Mouse (Mus musculus) stomach, adult 2 months (tissue): ENCODE measurements around the gene Asb2. TPM values are rescaled to one million over a fixed set of nuclear protein-coding genes. Genes with fewer than 3 reads are reported as not detected.

ENCODE experiments used
- polyA plus RNA-seq: library from polyadenylated mRNA; depleted of rRNA; stranded (reverse); fragments of >200 nt; gene quantifications from 2 replicates; pipeline ENCODE4 v1.2.3, GENCODE M21; 2012; rRNA removed

The Asb2 gene
- polyA plus RNA-seq, result 49.2 and 78.4 TPM in 2 replicates

DNA sequence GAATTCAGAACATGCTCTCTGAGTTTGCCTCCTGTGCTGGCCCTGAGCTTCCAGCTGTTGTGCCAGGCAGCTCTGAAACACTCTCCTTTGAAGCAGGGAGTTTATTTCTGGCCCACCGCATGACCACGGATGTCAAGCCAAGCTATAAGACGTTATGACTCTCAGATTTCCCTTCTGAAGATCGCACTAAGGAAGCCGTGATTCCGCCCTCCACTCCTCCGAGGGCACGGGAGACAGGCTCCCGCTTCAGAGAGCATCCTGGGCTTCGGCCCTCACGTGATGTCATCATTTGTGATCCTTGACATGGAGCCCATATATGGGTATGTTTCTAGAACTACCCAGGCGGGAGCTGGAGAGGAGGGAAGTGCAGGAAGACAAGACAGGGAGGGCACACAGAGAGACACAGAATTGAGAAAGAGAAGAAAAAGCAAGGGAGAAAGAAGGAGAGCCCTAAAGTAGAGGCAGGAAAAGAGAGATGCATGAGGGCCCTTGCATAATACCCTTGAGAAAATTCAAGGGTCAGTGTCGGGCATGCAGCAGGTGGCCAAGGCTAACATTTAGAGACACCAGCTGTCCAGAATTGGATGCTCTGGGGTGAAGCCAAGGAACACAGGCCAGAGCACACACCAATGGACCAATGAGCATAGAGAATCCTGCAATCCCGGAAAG is at the start of gene Asb2:
Gene Asb2, minus strand, starts transcription at position 256 of the 669 bp plus-strand sequence.

DNA sequence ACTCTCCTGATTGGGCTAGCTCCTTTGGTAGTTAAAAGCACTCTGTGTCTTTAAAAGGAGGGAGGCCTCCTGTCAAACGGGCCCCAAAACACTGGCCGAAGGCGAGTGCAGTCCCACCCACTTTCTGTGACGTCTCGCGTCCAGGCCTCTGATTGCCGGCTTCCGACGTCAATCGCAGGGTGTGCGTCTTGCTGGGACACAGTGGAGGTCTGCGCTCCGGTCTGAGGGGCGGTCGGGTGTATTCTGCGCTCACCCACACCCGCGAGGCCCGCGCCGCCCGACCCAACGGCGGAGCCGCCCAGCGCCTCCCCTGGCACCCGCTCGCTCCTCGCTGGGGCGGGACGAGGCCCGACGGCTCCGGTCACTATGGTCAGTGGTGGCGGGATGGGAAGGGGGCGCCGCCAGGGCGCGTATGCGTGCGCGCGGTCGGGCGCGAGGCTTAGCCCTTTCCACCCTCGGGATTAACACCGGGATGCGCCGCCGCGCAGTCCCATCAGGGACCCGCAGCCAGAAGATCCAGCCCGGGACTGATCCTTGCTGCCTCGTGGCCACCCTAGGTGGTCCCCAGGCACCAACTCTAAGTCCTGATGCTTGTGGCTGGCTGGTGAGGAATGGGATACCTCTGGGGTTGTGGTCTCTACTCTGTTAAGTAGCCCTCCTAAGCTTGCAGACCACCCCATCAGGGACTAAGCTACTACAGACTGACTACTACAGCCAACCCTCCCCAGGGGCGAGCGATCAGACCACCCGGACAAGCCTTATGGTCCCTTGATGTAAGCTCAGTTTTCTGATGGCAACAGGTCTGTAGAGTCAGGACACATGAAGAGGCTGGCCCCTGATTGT is 32.9 kb upstream of the Asb2 start, which contains the start of gene Otub2:
Gene Otub2, plus strand, starts transcription at position 178 of the 843 bp plus-strand sequence.

DNA sequence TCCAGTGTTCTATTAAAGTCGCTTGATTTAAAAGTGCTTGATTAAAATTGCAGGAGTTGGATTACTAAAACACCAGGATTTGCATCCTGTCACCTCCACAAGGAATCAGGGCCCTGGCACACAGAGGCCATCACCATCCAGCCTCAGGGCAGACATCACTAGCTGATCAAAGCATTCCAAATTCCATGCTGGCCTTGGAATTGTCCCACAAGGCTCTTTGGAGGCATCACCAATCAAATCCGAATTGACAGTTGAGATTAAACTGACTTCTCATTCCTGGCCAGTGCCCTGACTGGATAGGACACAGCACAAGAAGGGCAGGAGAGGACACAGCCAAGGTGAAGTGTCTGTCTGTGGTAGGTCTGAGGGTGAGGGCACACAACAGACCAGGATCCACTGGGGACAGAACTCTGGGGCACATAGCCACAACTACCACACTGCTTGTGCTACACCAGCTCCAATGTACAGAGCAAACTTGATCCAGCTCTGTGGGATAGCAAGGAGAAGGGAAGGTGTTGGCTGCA is 45.0 kb downstream of the Asb2 start, which contains the start of gene Fam181a:
Gene Fam181a, plus strand, starts transcription at position 232 of the 524 bp plus-strand sequence.

Other genes with a start within 250 kb of the Asb2 start
- gene Prima1, start 113.9 kb downstream of the Asb2 start, polyA plus RNA-seq, result 15.3 and 17.3 TPM in 2 replicates
- not detected in 2 replicates for gene Fam181a, start 45.0 kb downstream of the Asb2 start, polyA plus RNA-seq
- 4.4 and 5.7 TPM in 2 replicates for gene Otub2, start 32.7 kb upstream of the Asb2 start, polyA plus RNA-seq
- 0.30 and 0.44 TPM in 2 replicates for gene 9330161L09Rik, start 51.8 kb upstream of the Asb2 start, polyA plus RNA-seq
- 8.1 and 10.2 TPM in 2 replicates for gene Ddx24, start 69.8 kb upstream of the Asb2 start, polyA plus RNA-seq
- gene Ifi27, start 78.2 kb upstream of the Asb2 start, polyA plus RNA-seq, result 205 and 246 TPM in 2 replicates
- gene Ifi27l2a, start 87.7 kb upstream of the Asb2 start, polyA plus RNA-seq, result 250 and 292 TPM in 2 replicates
- 45.5 and 67.7 TPM in 2 replicates for gene Ifi27l2b, start 101.2 kb upstream of the Asb2 start, polyA plus RNA-seq
- 0.06 and 0.09 TPM in 2 replicates for gene Ppp4r4, start 176.3 kb upstream of the Asb2 start, polyA plus RNA-seq